Mouse (Mus musculus) forebrain, embryonic 14.5 days (tissue): ENCODE data around the gene Uso1. TPM values are rescaled to one million over a fixed set of nuclear protein-coding genes. Genes with fewer than 3 reads are reported as not detected.

ENCODE experiments used
- polyA plus RNA-seq: library from polyadenylated mRNA; unstranded; fragments of >200 nt; fragmentation: Nextera tagmentation; extraction: Ambion mirVana; gene quantifications from 2 replicates; pipeline ENCODE4 v1.2.1, GENCODE M21; 2014

The Uso1 gene
- polyA plus RNA-seq, 1 experiment from 2014 or later: 32.0 TPM

Other genes starting within 250 kb of the Uso1 start
- 43.5 and 43.8 TPM in 2 replicates for gene Rchy1, start 174.9 kb upstream of the Uso1 start, polyA plus RNA-seq
- gene Odaph, start 150.5 kb upstream of the Uso1 start, polyA plus RNA-seq: not detected in 2 replicates
- gene Cdkl2, start 94.1 kb upstream of the Uso1 start, polyA plus RNA-seq: 3.9 and 7.6 TPM in 2 replicates
- gene G3bp2, start 54.2 kb upstream of the Uso1 start, polyA plus RNA-seq: 351 and 398 TPM in 2 replicates
- not detected in 2 replicates for gene U90926, start 77.5 kb downstream of the Uso1 start, polyA plus RNA-seq
- gene Ppef2, start 118.3 kb downstream of the Uso1 start, polyA plus RNA-seq: 0.25 and 0.36 TPM in 2 replicates
- gene Naaa, start 140.2 kb downstream of the Uso1 start, polyA plus RNA-seq: 8.8 and 10.0 TPM in 2 replicates
- 28.6 and 33.2 TPM in 2 replicates for gene Sdad1, start 172.5 kb downstream of the Uso1 start, polyA plus RNA-seq
- not detected in 2 replicates for gene Cxcl9, start 190.1 kb downstream of the Uso1 start, polyA plus RNA-seq
- gene Art3, start 193.9 kb downstream of the Uso1 start, polyA plus RNA-seq: 2.9 and 4.9 TPM in 2 replicates
- gene Cxcl10, start 211.0 kb downstream of the Uso1 start, polyA plus RNA-seq: 0.44 TPM in 1 of 2 replicates, not detected in the other